In genomic region chr1:58257195-58257991, GRCm38 (mm10) we compare ENCODE assay signal across 26 mouse cellular contexts. TPM values are rescaled to one million over a fixed set of nuclear protein-coding genes. Genes with fewer than 3 reads are reported as not detected.
A peak's percentile ranks its signal among the peaks of the same experiment; 100 is the strongest.
DNase-seq lines count a peak whose midpoint lies in the region.
"Had no signal": no experiment of that assay in that cellular context is flagged by ENCODE, and none has a peak within 500 bp of the region (broad histone marks: within the 10 kb centered on the region; RNA-seq: fewer than 3 reads in every experiment).

No protein-coding gene starts in this region.

- no peaks in the 10 kb centered on the region for H3K9me3 ChIP-seq in heart, embryonic 10.5 days
- H3K9me3 ChIP-seq: forebrain, embryonic 15.5 days; limb, embryonic 12.5 days; liver, embryonic 12.5 days; midbrain, embryonic 13.5 days had no signal

- H3K27me3 ChIP-seq in heart, embryonic 10.5 days (ENCODE audit: insufficient read depth, poor library complexity, severe bottlenecking), result no peaks in the 10 kb centered on the region
- H3K27me3 ChIP-seq: CH12.LX; forebrain, embryonic 15.5 days; limb, embryonic 12.5 days; liver, embryonic 12.5 days; midbrain, embryonic 13.5 days had no signal

- WGBS in heart, embryonic 10.5 days, result 74% methylated on average over 10 of the region's 10 CpGs

- peak; percentile 22 for DNase-seq in adrenal gland, postnatal 10 days
- no peak for DNase-seq in adrenal gland, adult 2 months
- DNase-seq in heart, embryonic 10.5 days (ENCODE audit: low spot score), result peak; percentile 62
- no peak for DNase-seq in heart, postnatal 4 days
- DNase-seq in urinary bladder, adult 18-20 months (ENCODE audit: low spot score in 2 of 2), result peak; percentile 36 to 39
- no peak for DNase-seq in urinary bladder, postnatal 10 days (ENCODE audit: low spot score)
- DNase-seq in urinary bladder, postnatal 36 days (ENCODE audit: low spot score in 2 of 2), result peak; percentile 56 to 57
- DNase-seq in retina, postnatal 1 day, result no peak
- DNase-seq: cerebellum, adult 2 months; gastrocnemius, postnatal 25 days; kidney, adult 18-20 months; kidney, postnatal 25 days; layer of hippocampus, adult 9-11 months; lung, embryonic 14.5 days; spleen, adult 18-20 months; thymus, postnatal 36 days had no signal

- no peaks in the 10 kb centered on the region for H3K36me3 ChIP-seq in heart, embryonic 10.5 days
- H3K36me3 ChIP-seq: forebrain, embryonic 15.5 days; limb, embryonic 12.5 days; liver, embryonic 12.5 days; midbrain, embryonic 13.5 days had no signal

- H3K4me1 ChIP-seq in heart, embryonic 10.5 days, result no peaks in the 10 kb centered on the region; the same call in 1 of the 2 replicates
- H3K4me1 ChIP-seq: forebrain, embryonic 15.5 days; limb, embryonic 12.5 days; liver, embryonic 12.5 days; midbrain, embryonic 13.5 days had no signal

- no peak overlapping the region for H3K4me3 ChIP-seq in heart, embryonic 10.5 days
- H3K4me3 ChIP-seq: forebrain, embryonic 15.5 days; limb, embryonic 12.5 days; liver, embryonic 12.5 days; midbrain, embryonic 13.5 days had no signal

- no peak overlapping the region for H3K27ac ChIP-seq in heart, embryonic 10.5 days
- H3K27ac ChIP-seq: forebrain, embryonic 15.5 days; limb, embryonic 12.5 days; liver, embryonic 12.5 days; midbrain, embryonic 13.5 days had no signal

RNA-seq across cellular contexts. Expression of gene Aox2, which starts 20.7 kb away (rescaled TPM):
- total RNA-seq in adrenal gland, postnatal 10 days (2021), result under 1 TPM; 0.06 to 0.12 TPM
- under 1 TPM; 0.24 to 0.55 TPM for total RNA-seq in adrenal gland, adult 2 months (2021)
- 0.02 TPM in 1 of 2 replicates, not detected in the other for polyA plus RNA-seq in adrenal gland, adult 2 months (2012; rRNA removed)
- polyA plus RNA-seq in heart, embryonic 10.5 days (2016; fragmentation: Nextera tagmentation; extraction: Ambion mirVana), result 0.05 TPM in 1 of 2 replicates, not detected in the other
- total RNA-seq in heart, postnatal 4 days (2021), result under 1 TPM in 1 of 2 experiments, not detected in 1; 0.05 TPM
- total RNA-seq: CH12.LX; gastrocnemius, postnatal 25 days had no signal
- polyA plus RNA-seq: forebrain, embryonic 15.5 days; heart, postnatal 0 days; liver, embryonic 12.5 days; lung, embryonic 14.5 days; neural tube, embryonic 14.5 days had no signal

RNA-seq across cellular contexts. Expression of gene Aox4, which starts 47.2 kb away (rescaled TPM):
- total RNA-seq in adrenal gland, postnatal 10 days (2021), result under 1 TPM; 0.06 to 0.15 TPM
- total RNA-seq in adrenal gland, adult 2 months (2021), result under 1 TPM in 1 of 2 experiments, not detected in 1; 0.10 TPM
- polyA plus RNA-seq in adrenal gland, adult 2 months (2012; rRNA removed), result not detected in 2 replicates
- 1.1 and 2.7 TPM in 2 replicates for polyA plus RNA-seq in heart, embryonic 10.5 days (2016; fragmentation: Nextera tagmentation; extraction: Ambion mirVana)
- total RNA-seq in heart, postnatal 4 days (2021), result not detected
- total RNA-seq: gastrocnemius, postnatal 25 days; megakaryocyte, adult 5-6 weeks; MEL had no signal
- polyA plus RNA-seq: heart, postnatal 0 days; hindbrain, embryonic 11.5 days had no signal

Comparison
In these comparisons a context has a peak if more than half of its experiments do, and no peak if none do; other contexts are left out.
1. DNase-seq: peak in adrenal gland, postnatal 10 days (single experiment), heart, embryonic 10.5 days (single experiment), urinary bladder, adult 18-20 months (2 of 2) and urinary bladder, postnatal 36 days (2 of 2); none in adrenal gland, adult 2 months (single experiment), heart, postnatal 4 days (single experiment), urinary bladder, postnatal 10 days (single experiment) and retina, postnatal 1 day (single experiment).